Mouse (Mus musculus) spleen, adult 2 months (tissue): Measurements from ENCODE around the gene Chaf1a.

Experiments
- CTCF ChIP-seq: fragments of 200-500 bp; IDR thresholded peaks from 2 replicates; pipeline ENCODE4 v1.5.1; 2011; ENCODE audit warnings: mild to moderate bottlenecking, inconsistent platforms; ENCODE audit not compliant: insufficient read depth, insufficient read length, insufficient replicate concordance; ENCODE audit errors: extremely low read depth
- POLR2A ChIP-seq: fragments of 200-500 bp; IDR thresholded peaks from 2 replicates; pipeline ENCODE4 v1.6.1; 2011; ENCODE audit warnings: low read depth, low read length, inconsistent platforms

DNA sequence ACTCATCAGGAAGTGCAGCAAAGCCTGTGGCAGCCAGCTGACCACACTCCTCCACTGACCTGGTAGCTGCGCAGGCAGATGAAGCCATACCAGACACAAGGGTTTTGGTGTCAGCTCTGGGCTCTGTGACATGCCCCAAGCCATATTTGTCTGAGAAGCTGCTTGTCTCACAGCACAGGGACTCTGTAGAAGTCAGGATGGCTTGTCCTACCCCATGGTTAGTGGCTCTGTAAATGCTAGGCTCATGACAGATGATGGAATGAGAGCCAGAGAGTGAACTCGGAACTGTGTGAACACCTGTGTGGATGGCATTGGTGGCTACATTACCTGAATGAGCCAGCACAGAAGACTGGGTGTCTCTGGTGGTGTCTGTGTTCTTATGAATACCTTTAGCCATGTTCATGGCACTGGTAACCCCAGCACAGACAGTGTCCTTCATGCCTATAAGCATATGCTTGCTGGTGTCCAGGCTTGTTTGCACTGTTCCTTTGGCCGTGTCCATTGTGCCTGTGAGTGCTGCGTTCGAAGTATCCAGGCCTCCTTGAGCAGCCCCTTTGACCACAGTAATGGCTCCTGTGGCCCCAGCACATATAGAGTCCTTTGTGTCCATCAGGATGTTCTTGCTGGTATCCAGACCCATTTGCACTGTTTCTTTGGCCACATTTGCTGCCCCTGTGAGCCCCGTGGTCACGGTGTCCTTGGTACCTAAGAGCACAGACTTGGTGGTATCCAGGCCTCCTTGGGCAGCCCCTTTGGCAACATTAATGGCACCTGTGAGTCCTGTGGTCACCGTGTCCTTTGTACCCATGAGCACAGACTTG lies 63.4 kb downstream of the Chaf1a start:
- no peak for TF ChIP-seq POLR2A
- no peak for TF ChIP-seq CTCF
